ENCODE assay signal across 19 mouse cellular contexts in genomic region chr2:181125726-181126455, GRCm38 (mm10). TPM values are rescaled to one million over a fixed set of nuclear protein-coding genes. Genes with fewer than 3 reads are reported as not detected.
DNase-seq lines count a peak whose midpoint lies in the region; ATAC-seq and TF ChIP-seq lines count a peak whose summit lies in the region.
"Had no signal": no experiment of that assay in that cellular context is flagged by ENCODE, and none has a peak within 500 bp of the region (broad histone marks: within the 10 kb centered on the region; RNA-seq: fewer than 3 reads in every experiment).

No protein-coding gene starts in this region.

- H3K4me3 ChIP-seq in layer of hippocampus, adult 2 months, result no peak overlapping the region
- no peak overlapping the region for H3K4me3 ChIP-seq in embryonic facial prominence, embryonic 14.5 days (ENCODE audit: low read depth, low read length)
- no peak overlapping the region for H3K4me3 ChIP-seq in kidney, adult 2 months (ENCODE audit: insufficient read depth, low read depth, low read length)
- H3K4me3 ChIP-seq: forebrain, embryonic 13.5 days; limb, embryonic 15.5 days; lung, embryonic 15.5 days had no signal

- no peak for ATAC-seq in embryonic facial prominence, embryonic 14.5 days (ENCODE audit: low read depth)
- ATAC-seq: forebrain, embryonic 13.5 days; intestine, postnatal 0 days had no signal

- no peaks in the 10 kb centered on the region for H3K36me3 ChIP-seq in embryonic facial prominence, embryonic 14.5 days (ENCODE audit: control insufficient read depth, insufficient read depth, low read length)
- H3K36me3 ChIP-seq in kidney, adult 2 months (ENCODE audit: control insufficient read depth, insufficient read depth, low read length), result no peaks in the 10 kb centered on the region
- H3K36me3 ChIP-seq: limb, embryonic 15.5 days; lung, embryonic 15.5 days had no signal

- H3K4me2 ChIP-seq in embryonic facial prominence, embryonic 14.5 days (ENCODE audit: low read depth, low read length), result no peak overlapping the region
- H3K4me2 ChIP-seq: forebrain, embryonic 13.5 days; hindbrain, embryonic 14.5 days; limb, embryonic 15.5 days; lung, embryonic 15.5 days had no signal

- no peak for TF ChIP-seq CTCF in layer of hippocampus, adult 2 months (conservative IDR thresholded peaks at IDR 0.05)
- TF ChIP-seq CTCF in kidney, adult 2 months (conservative IDR thresholded peaks at IDR 0.05; ENCODE audit: insufficient read depth, insufficient read length, low read depth, low read length), result no peak

- H3K9me3 ChIP-seq in embryonic facial prominence, embryonic 14.5 days (ENCODE audit: control insufficient read depth, low read length), result no peaks in the 10 kb centered on the region
- H3K9me3 ChIP-seq: forebrain, embryonic 13.5 days; limb, embryonic 15.5 days; lung, embryonic 15.5 days had no signal

- TF ChIP-seq POLR2A in kidney, adult 2 months (IDR thresholded peaks at IDR 0.05; ENCODE audit: low read depth, low read length), result no peak

- peak overlapping the region; percentile 67 for H3K27ac ChIP-seq in layer of hippocampus, adult 2 months
- H3K27ac ChIP-seq in embryonic facial prominence, embryonic 14.5 days (replicated peaks; ENCODE audit: low read depth, low read length), result no peak overlapping the region
- no peak overlapping the region for H3K27ac ChIP-seq in kidney, adult 2 months (ENCODE audit: insufficient read depth, low read depth, low read length)
- H3K27ac ChIP-seq: forebrain, embryonic 13.5 days; hindbrain, embryonic 14.5 days; limb, embryonic 15.5 days; lung, embryonic 15.5 days had no signal

- DNase-seq in adrenal gland, postnatal 10 days, result peak; percentile 45
- no peak for DNase-seq in adrenal gland, postnatal 4 days (ENCODE audit: low spot score in 2 of 2)
- DNase-seq in layer of hippocampus, adult 2 months (ENCODE audit: low spot score in 2 of 2), result no peak
- DNase-seq in layer of hippocampus, adult 8-10 months (ENCODE audit: low spot score in 2 of 2), result no peak
- peak; percentile 58 for DNase-seq in NIH3T3 (ENCODE audit: low read depth)
- peak; percentile 13 for DNase-seq in embryonic facial prominence, embryonic 14.5 days (ENCODE audit: low spot score)
- DNase-seq in liver, result no peak
- DNase-seq in kidney, adult 2 months, result no peak
- DNase-seq: adrenal gland, adult 8-10 months; cerebellum, postnatal 36 days; thymus, postnatal 4 days had no signal

- no peaks in the 10 kb centered on the region for H3K4me1 ChIP-seq in embryonic facial prominence, embryonic 14.5 days (ENCODE audit: control insufficient read depth, insufficient read depth, low read length)
- H3K4me1 ChIP-seq in kidney, adult 2 months (ENCODE audit: control insufficient read depth, insufficient read depth, low read length), result no peaks in the 10 kb centered on the region
- H3K4me1 ChIP-seq: limb, embryonic 15.5 days; lung, embryonic 15.5 days had no signal

- 39% methylated on average over 7 of the region's 7 CpGs for WGBS in embryonic facial prominence, embryonic 14.5 days
- WGBS in kidney, adult 2 months, result 40% methylated on average over 7 of the region's 7 CpGs

- H3K27me3 ChIP-seq in embryonic facial prominence, embryonic 14.5 days (replicated peaks; ENCODE audit: control insufficient read depth, insufficient read depth, low read length), result no peaks in the 10 kb centered on the region
- no peaks in the 10 kb centered on the region for H3K27me3 ChIP-seq in kidney, adult 2 months (replicated peaks; ENCODE audit: control insufficient read depth, insufficient read depth, low read length)
- H3K27me3 ChIP-seq: forebrain, embryonic 13.5 days; lung, embryonic 15.5 days had no signal

- H3K9ac ChIP-seq in embryonic facial prominence, embryonic 14.5 days (ENCODE audit: low read depth, low read length), result no peak overlapping the region
- H3K9ac ChIP-seq: forebrain, embryonic 13.5 days; hindbrain, embryonic 14.5 days; limb, embryonic 15.5 days; lung, embryonic 15.5 days had no signal

RNA-seq across cellular contexts. Expression of gene Kcnq2, which starts 9.2 kb away (rescaled TPM):
- 1 to 10 TPM; 4.2 to 8.1 TPM for total RNA-seq in adrenal gland, postnatal 10 days (2021)
- 10 to 100 TPM; 12.8 to 13.5 TPM for total RNA-seq in adrenal gland, postnatal 4 days (2021)
- 100 to 1,000 TPM; 327 to 335 TPM for total RNA-seq in layer of hippocampus, adult 2 months (2021)
- total RNA-seq in layer of hippocampus, adult 8-10 months (2022), result 100 to 1,000 TPM; 264 to 350 (median 303) TPM
- 2.1 and 2.6 TPM in 2 replicates for polyA plus RNA-seq in embryonic facial prominence, embryonic 14.5 days (2014; fragmentation: Nextera tagmentation; extraction: Ambion mirVana)
- 0.05 and 0.31 TPM in 2 replicates for polyA plus RNA-seq in kidney, adult 2 months (2012; rRNA removed)
- total RNA-seq: heart, postnatal 10 days; megakaryocyte, adult 5-6 weeks had no signal
- polyA plus RNA-seq: spleen, adult 2 months had no signal

RNA-seq across cellular contexts. Expression of gene Eef1a2, which starts 30.9 kb away (rescaled TPM):
- total RNA-seq in adrenal gland, postnatal 10 days (2021), result 100 to 1,000 TPM in 1 of 2 experiments, 10 to 100 TPM in 1; 69.0 to 168 TPM
- total RNA-seq in adrenal gland, postnatal 4 days (2021), result 10 to 100 TPM; 76.3 to 76.6 TPM
- 1,000 to 10,000 TPM; 1,145 to 1,175 TPM for total RNA-seq in layer of hippocampus, adult 2 months (2021)
- total RNA-seq in layer of hippocampus, adult 8-10 months (2022), result 1,000 to 10,000 TPM in 3 of 4 experiments, 100 to 1,000 TPM in 1; 995 to 1,073 (median 1,037) TPM
- 0.76 and 1.0 TPM in 2 replicates for polyA plus RNA-seq in embryonic facial prominence, embryonic 14.5 days (2014; fragmentation: Nextera tagmentation; extraction: Ambion mirVana)
- polyA plus RNA-seq in kidney, adult 2 months (2012; rRNA removed), result 0.92 and 18.7 TPM in 2 replicates
- total RNA-seq: megakaryocyte, adult 5-6 weeks had no signal
- polyA plus RNA-seq: limb, embryonic 15.5 days had no signal

Comparison
In these comparisons a context has a peak if more than half of its experiments do, and no peak if none do; other contexts are left out.
1. DNase-seq: peak in adrenal gland, postnatal 10 days (single experiment), NIH3T3 (single experiment) and embryonic facial prominence, embryonic 14.5 days (single experiment); none in adrenal gland, postnatal 4 days (0 of 2), layer of hippocampus, adult 2 months (0 of 2), layer of hippocampus, adult 8-10 months (0 of 2), liver (single experiment) and kidney, adult 2 months (single experiment).
2. RNA of gene Kcnq2, which starts 9.2 kb away (total RNA-seq): 264 to 350 TPM in layer of hippocampus, adult 8-10 months and 327 to 335 TPM in layer of hippocampus, adult 2 months; 12.8 to 13.5 TPM in adrenal gland, postnatal 4 days and 4.2 to 8.1 TPM in adrenal gland, postnatal 10 days; every median in the first group is over 10 times any median in the second.
3. RNA of gene Eef1a2, which starts 30.9 kb away (total RNA-seq): 1,145 to 1,175 TPM in layer of hippocampus, adult 2 months and 995 to 1,073 TPM in layer of hippocampus, adult 8-10 months; 69.0 to 168 TPM in adrenal gland, postnatal 10 days and 76.3 to 76.6 TPM in adrenal gland, postnatal 4 days; every median in the first group is over 4 times any median in the second.